Mouse (Mus musculus) hindbrain, embryonic 12.5 days (tissue): ENCODE results near the gene Pfn5. TPM values are rescaled to one million over a fixed set of nuclear protein-coding genes. Genes with fewer than 3 reads are reported as not detected.
"Not testable (repeated sequence)": the region's sequence is repeated elsewhere in the genome, so short reads cannot be mapped to it uniquely, and the experiment has no call there.

Experiments used
- ATAC-seq: fragments of 200-750 bp; cut with Nextera tagmentation; 2 replicates; pipeline ENCODE4 v1.8.0; 2017; ENCODE audit warnings: moderate TSS enrichment; ENCODE audit not compliant: low FRiP score
- H3K27ac ChIP-seq: fragments of 300-500 bp; sonication (generic); 2 replicates; pipeline ENCODE4 v1.5.1; 2016; ENCODE audit warnings: mild to moderate bottlenecking
- H3K27me3 ChIP-seq: fragments of 300-500 bp; sonication (generic); 2 replicates; pipeline ENCODE4 v1.6.1; 2016; ENCODE audit warnings: mild to moderate bottlenecking
- H3K36me3 ChIP-seq: fragments of 300-500 bp; sonication (generic); 2 replicates; pipeline ENCODE4 v1.6.1; 2016; ENCODE audit warnings: mild to moderate bottlenecking
- H3K4me1 ChIP-seq: fragments of 300-500 bp; sonication (generic); 2 replicates; pipeline ENCODE4 v1.6.1; 2016
- H3K4me2 ChIP-seq: fragments of 300-500 bp; sonication (generic); replicated peaks from 2 replicates; pipeline ENCODE4 v1.6.1; 2016; ENCODE audit warnings: mild to moderate bottlenecking
- H3K4me3 ChIP-seq: fragments of 300-500 bp; sonication (generic); 2 replicates; pipeline ENCODE4 v1.5.1; 2016; ENCODE audit warnings: mild to moderate bottlenecking
- H3K9ac ChIP-seq: fragments of 300-500 bp; sonication (generic); 2 replicates; pipeline ENCODE4 v1.6.1; 2016; ENCODE audit warnings: mild to moderate bottlenecking, moderate library complexity
- H3K9me3 ChIP-seq: fragments of 300-500 bp; sonication (generic); replicated peaks from 2 replicates; pipeline ENCODE4 v1.6.1; 2016; ENCODE audit warnings: mild to moderate bottlenecking
- WGBS: fragments of 180-500 bp; shearing (Covaris S2); methylation state at CpG from one replicate; pipeline ENCODE4 v1.1.7; 2016; 5-methylcytosine and 5-hydroxymethylcytosine counted together
- polyA plus RNA-seq: library from polyadenylated mRNA; unstranded; fragments of >200 nt; fragmentation: Nextera tagmentation; extraction: Ambion mirVana; gene quantifications from 2 replicates; pipeline ENCODE4 v1.2.1, GENCODE M21; 2016

The Pfn5 gene
- not detected in 2 replicates for polyA plus RNA-seq

- 90% methylated on average over 2 of the region's 2 CpGs for WGBS
- no peak for ATAC-seq
These were observed at the start of gene Pfn5, which contains the start of gene Asb12 for GRCm38 (mm10) chrX:95557887-95558286. Gene Pfn5, plus strand, starts transcription at chrX:95558104. Gene Asb12, minus strand, starts transcription at chrX:95557987.

GRCm38 (mm10) chrX:95523883-95524282, 34.0 kb upstream of the Pfn5 start:
- no peak for ATAC-seq
- no peak overlapping the region for H3K27ac ChIP-seq
- no peaks in the 10 kb centered on the region for H3K4me1 ChIP-seq
- no peak overlapping the region for H3K9ac ChIP-seq
- no peaks in the 10 kb centered on the region for H3K9me3 ChIP-seq
- no peaks in the 10 kb centered on the region for H3K27me3 ChIP-seq
- no peaks in the 10 kb centered on the region for H3K36me3 ChIP-seq
- no peak overlapping the region for H3K4me2 ChIP-seq
- no peak overlapping the region for H3K4me3 ChIP-seq

More at GRCm38 (mm10) chrX:95557887-95558286, at the start of gene Pfn5, which contains the start of gene Asb12:
- Histone ChIP-seq H3K4me1 (no peaks in the 10 kb centered on the region), H3K9me3 (no peaks in the 10 kb centered on the region), H3K27me3 (no peaks in the 10 kb centered on the region), H3K27ac (no peak within 1 kb of the TSS), H3K4me2 (no peak within 1 kb of the TSS), H3K9ac (no peak within 1 kb of the TSS), H3K36me3 (no peaks in the 10 kb centered on the region), H3K4me3 (no peak within 1 kb of the TSS)

GRCm38 (mm10) chrX:95525166-95525565, 32.7 kb upstream of the Pfn5 start:
- Histone ChIP-seq H3K27ac (no peak overlapping the region), H3K9ac (no peak overlapping the region), H3K36me3 (no peaks in the 10 kb centered on the region), H3K9me3 (no peaks in the 10 kb centered on the region), H3K4me2 (no peak overlapping the region), H3K4me3 (no peak overlapping the region), H3K27me3 (no peaks in the 10 kb centered on the region), H3K4me1 (no peaks in the 10 kb centered on the region)
- 86% methylated on average over 2 of the region's 2 CpGs for WGBS
- ATAC-seq, result no peak

GRCm38 (mm10) chrX:95535493-95535892, 22.4 kb upstream of the Pfn5 start:
- H3K4me2 ChIP-seq, H3K4me1 ChIP-seq, H3K36me3 ChIP-seq, H3K4me3 ChIP-seq, H3K9me3 ChIP-seq, ATAC-seq, H3K27me3 ChIP-seq, H3K27ac ChIP-seq, H3K9ac ChIP-seq: not testable (repeated sequence)
- 91% methylated on average over 2 of the region's 2 CpGs for WGBS

GRCm38 (mm10) chrX:95554321-95554720, 3.6 kb upstream of the Pfn5 start:
- WGBS, result 78% methylated on average over 4 of the region's 4 CpGs
- Histone ChIP-seq H3K27ac (no peak overlapping the region), H3K27me3 (no peaks in the 10 kb centered on the region), H3K4me2 (no peak overlapping the region), H3K36me3 (no peaks in the 10 kb centered on the region), H3K9me3 (no peaks in the 10 kb centered on the region), H3K4me1 (no peaks in the 10 kb centered on the region), H3K9ac (no peak overlapping the region), H3K4me3 (no peak overlapping the region)
- no peak for ATAC-seq

- no peak overlapping the region for H3K27ac ChIP-seq
- H3K27me3 ChIP-seq, result no peaks in the 10 kb centered on the region
- WGBS, result 86% methylated on average over 5 of the region's 5 CpGs
- no peaks in the 10 kb centered on the region for H3K9me3 ChIP-seq
- no peaks in the 10 kb centered on the region for H3K4me1 ChIP-seq
- no peak overlapping the region for H3K9ac ChIP-seq
- no peak for ATAC-seq
- no peak overlapping the region for H3K4me2 ChIP-seq
- no peak overlapping the region for H3K4me3 ChIP-seq
- no peaks in the 10 kb centered on the region for H3K36me3 ChIP-seq
These were observed 42.7 kb downstream of the Pfn5 start for GRCm38 (mm10) chrX:95600609-95601008.

Other genes with a start within 250 kb of the Pfn5 start
- 11.9 and 12.3 TPM in 2 replicates for gene Amer1, start 113.2 kb upstream of the Pfn5 start, polyA plus RNA-seq
- 0.17 TPM in 1 of 2 replicates, not detected in the other for gene Asb12, start 117 bp upstream of the Pfn5 start, polyA plus RNA-seq
- gene Zc4h2, start 100.4 kb downstream of the Pfn5 start, polyA plus RNA-seq, result 53.0 and 56.7 TPM in 2 replicates
- 3.7 and 4.4 TPM in 2 replicates for gene Zc3h12b, start 153.6 kb downstream of the Pfn5 start, polyA plus RNA-seq